Mouse (Mus musculus) liver, adult (tissue): ENCODE measurements around the gene Yipf4.

Source experiments
- GATA4 ChIP-seq: IDR thresholded peaks from 2 replicates; pipeline ENCODE4 v1.6.1; 2014; ENCODE audit warnings: mild to moderate bottlenecking, low read length; ENCODE audit not compliant: insufficient replicate concordance

The Yipf4 gene

GRCm38 (mm10) chr17:74489024-74489900, at the start of gene Yipf4:
Gene Yipf4 (plus strand): TSS chr17:74489493.
- TF ChIP-seq GATA4: no peak; the same call in 1 of the 2 replicates

- TF ChIP-seq GATA4: no peak
These were observed 48.8 kb upstream of the Yipf4 start for GRCm38 (mm10) chr17:74440486-74440885.

GRCm38 (mm10) chr17:74449776-74450175, 39.5 kb upstream of the Yipf4 start:
- no peak for TF ChIP-seq GATA4

GRCm38 (mm10) chr17:74453928-74454327, 35.4 kb upstream of the Yipf4 start:
- TF ChIP-seq GATA4: no peak

GRCm38 (mm10) chr17:74454660-74455059, 34.6 kb upstream of the Yipf4 start:
- TF ChIP-seq GATA4: no peak

- no peak for TF ChIP-seq GATA4
These were observed 33.9 kb upstream of the Yipf4 start for GRCm38 (mm10) chr17:74455426-74455825.

GRCm38 (mm10) chr17:74456825-74457224, 32.5 kb upstream of the Yipf4 start:
- TF ChIP-seq GATA4: no peak

- no peak for TF ChIP-seq GATA4
These were observed 31.2 kb upstream of the Yipf4 start for GRCm38 (mm10) chr17:74457972-74458677.

- TF ChIP-seq GATA4: no peak
These were observed 30.4 kb upstream of the Yipf4 start, which contains the start of gene Nlrc4 for GRCm38 (mm10) chr17:74458711-74459408. Gene Nlrc4 (minus strand): TSS chr17:74459142.

- no peak for TF ChIP-seq GATA4
These were observed 25.8 kb upstream of the Yipf4 start for GRCm38 (mm10) chr17:74463510-74463909.

GRCm38 (mm10) chr17:74480361-74481069, 8.8 kb upstream of the Yipf4 start:
- TF ChIP-seq GATA4: no peak

GRCm38 (mm10) chr17:74489901-74490220, 568 bp downstream of the Yipf4 start:
- TF ChIP-seq GATA4: no peak

- TF ChIP-seq GATA4: no peak
These were observed 2.3 kb downstream of the Yipf4 start for GRCm38 (mm10) chr17:74491565-74491964.

GRCm38 (mm10) chr17:74500204-74500603, 10.9 kb downstream of the Yipf4 start:
- TF ChIP-seq GATA4: no peak

- TF ChIP-seq GATA4: no peak
These were observed 11.8 kb downstream of the Yipf4 start for GRCm38 (mm10) chr17:74501085-74501484.
